In genomic region chr1:69790337-69791250, GRCm38 (mm10) we compare ENCODE assay signal across 8 mouse cellular contexts. TPM values are rescaled to one million over a fixed set of nuclear protein-coding genes. Genes with fewer than 3 reads are reported as not detected.
DNase-seq lines count a peak whose midpoint lies in the region; ATAC-seq lines count a peak whose summit lies in the region.

No protein-coding gene starts in this region.

- H3K27me3 ChIP-seq in forebrain, embryonic 12.5 days: no peaks in the 10 kb centered on the region
- no peaks in the 10 kb centered on the region for H3K27me3 ChIP-seq in hindbrain, embryonic 10.5 days (ENCODE audit: insufficient read depth, poor library complexity, severe bottlenecking)
- no peaks in the 10 kb centered on the region for H3K27me3 ChIP-seq in lung, embryonic 16.5 days (ENCODE audit: control insufficient read depth, insufficient read depth, low read depth, low read length)

- no peak overlapping the region for H3K27ac ChIP-seq in forebrain, embryonic 12.5 days
- peak overlapping the region; percentile 62; the same call in 1 of the 2 replicates for H3K27ac ChIP-seq in hindbrain, embryonic 10.5 days
- no peak overlapping the region for H3K27ac ChIP-seq in lung, embryonic 16.5 days (ENCODE audit: low read length)

- peak overlapping the region; percentile 49 for H3K4me2 ChIP-seq in forebrain, embryonic 12.5 days
- H3K4me2 ChIP-seq in lung, embryonic 16.5 days (ENCODE audit: low read depth, low read length): peak overlapping the region; percentile 57

- 22% methylated on average over 28 of the region's 28 CpGs for WGBS in forebrain, embryonic 12.5 days
- WGBS in hindbrain, embryonic 10.5 days: 44% methylated on average over 28 of the region's 28 CpGs
- 33% methylated on average over 28 of the region's 28 CpGs for WGBS in lung, embryonic 16.5 days

- no peak overlapping the region for H3K9ac ChIP-seq in forebrain, embryonic 12.5 days
- peak overlapping the region; percentile 32 for H3K9ac ChIP-seq in lung, embryonic 16.5 days (ENCODE audit: low read length)

- no peaks in the 10 kb centered on the region for H3K36me3 ChIP-seq in forebrain, embryonic 12.5 days (replicated peaks)
- no peaks in the 10 kb centered on the region for H3K36me3 ChIP-seq in hindbrain, embryonic 10.5 days
- H3K36me3 ChIP-seq in lung, embryonic 16.5 days (ENCODE audit: control insufficient read depth, insufficient read depth, low read length): no peaks in the 10 kb centered on the region

- peak; percentile 91 for DNase-seq in NIH3T3 (ENCODE audit: low read depth)
- DNase-seq in c-Kit-positive CD71-negative TER-119-negative erythroid progenitor cells, embryonic 14.5 days (ENCODE audit: low read depth): peak; percentile 64
- DNase-seq in hindbrain, embryonic 10.5 days (ENCODE audit: low spot score): peak; percentile 56
- peak; percentile 66 for DNase-seq in layer of hippocampus, adult 9-10 months (ENCODE audit: low spot score)
- peak; percentile 53 for DNase-seq in retina, adult 2 months (ENCODE audit: low read depth, low spot score)
- DNase-seq in yolk sac, embryonic 10.5 days (ENCODE audit: low spot score): peak; percentile 20

- H3K4me1 ChIP-seq in forebrain, embryonic 12.5 days: 0 out of 2 replicates have a peak, but pooled peaks cover 3% of the 10 kb centered on the region
- 0 out of 2 replicates have a peak, but pooled peaks cover 4% of the 10 kb centered on the region for H3K4me1 ChIP-seq in hindbrain, embryonic 10.5 days (replicated peaks)
- no peaks in the 10 kb centered on the region for H3K4me1 ChIP-seq in lung, embryonic 16.5 days (replicated peaks; ENCODE audit: control insufficient read depth, insufficient read depth, low read length)

- H3K9me3 ChIP-seq in forebrain, embryonic 12.5 days: no peaks in the 10 kb centered on the region
- no peaks in the 10 kb centered on the region for H3K9me3 ChIP-seq in hindbrain, embryonic 10.5 days
- no peaks in the 10 kb centered on the region for H3K9me3 ChIP-seq in lung, embryonic 16.5 days (ENCODE audit: control insufficient read depth, low read length)

- ATAC-seq in forebrain, embryonic 12.5 days (ENCODE audit: low FRiP score): peak; percentile 89
- ATAC-seq in lung, embryonic 16.5 days (ENCODE audit: low read depth): no peak

- peak overlapping the region; percentile 22 for H3K4me3 ChIP-seq in forebrain, embryonic 12.5 days (replicated peaks)
- H3K4me3 ChIP-seq in hindbrain, embryonic 10.5 days: peak overlapping the region; percentile 37
- peak overlapping the region; percentile 41 for H3K4me3 ChIP-seq in lung, embryonic 16.5 days (ENCODE audit: low read length)

RNA-seq across cellular contexts. Expression of gene Spag16, which starts 36.2 kb away (rescaled TPM):
- polyA plus RNA-seq in forebrain, embryonic 12.5 days (2016; fragmentation: Nextera tagmentation; extraction: Ambion mirVana): 1.6 and 1.7 TPM in 2 replicates
- polyA plus RNA-seq in hindbrain, embryonic 10.5 days (2016; fragmentation: Nextera tagmentation; extraction: Ambion mirVana): 2.8 and 3.1 TPM in 2 replicates
- polyA plus RNA-seq in lung, embryonic 16.5 days (2015; fragmentation: Nextera tagmentation; extraction: Ambion mirVana): 2.2 and 3.3 TPM in 2 replicates

Comparison
In these comparisons a context has a peak if more than half of its experiments do, and no peak if none do; other contexts are left out.
1. DNase-seq: peak in every context shown above with its lines; median percentile 91 in NIH3T3; 66 in layer of hippocampus, adult 9-10 months; 64 in c-Kit-positive CD71-negative TER-119-negative erythroid progenitor cells, embryonic 14.5 days; 56 in hindbrain, embryonic 10.5 days; 53 in retina, adult 2 months; 20 in yolk sac, embryonic 10.5 days.